Mouse (Mus musculus) CD4-positive helper T cell, adult 2 months (primary cell): ENCODE measurements around the gene Nit1.

ENCODE experiments used
- DNase-seq: peaks from one replicate; pipeline ENCODE4 v3.0.0-alpha.2; 2012; ENCODE audit warnings: low read depth, missing footprints, low spot score

Nit1 gene

DNA sequence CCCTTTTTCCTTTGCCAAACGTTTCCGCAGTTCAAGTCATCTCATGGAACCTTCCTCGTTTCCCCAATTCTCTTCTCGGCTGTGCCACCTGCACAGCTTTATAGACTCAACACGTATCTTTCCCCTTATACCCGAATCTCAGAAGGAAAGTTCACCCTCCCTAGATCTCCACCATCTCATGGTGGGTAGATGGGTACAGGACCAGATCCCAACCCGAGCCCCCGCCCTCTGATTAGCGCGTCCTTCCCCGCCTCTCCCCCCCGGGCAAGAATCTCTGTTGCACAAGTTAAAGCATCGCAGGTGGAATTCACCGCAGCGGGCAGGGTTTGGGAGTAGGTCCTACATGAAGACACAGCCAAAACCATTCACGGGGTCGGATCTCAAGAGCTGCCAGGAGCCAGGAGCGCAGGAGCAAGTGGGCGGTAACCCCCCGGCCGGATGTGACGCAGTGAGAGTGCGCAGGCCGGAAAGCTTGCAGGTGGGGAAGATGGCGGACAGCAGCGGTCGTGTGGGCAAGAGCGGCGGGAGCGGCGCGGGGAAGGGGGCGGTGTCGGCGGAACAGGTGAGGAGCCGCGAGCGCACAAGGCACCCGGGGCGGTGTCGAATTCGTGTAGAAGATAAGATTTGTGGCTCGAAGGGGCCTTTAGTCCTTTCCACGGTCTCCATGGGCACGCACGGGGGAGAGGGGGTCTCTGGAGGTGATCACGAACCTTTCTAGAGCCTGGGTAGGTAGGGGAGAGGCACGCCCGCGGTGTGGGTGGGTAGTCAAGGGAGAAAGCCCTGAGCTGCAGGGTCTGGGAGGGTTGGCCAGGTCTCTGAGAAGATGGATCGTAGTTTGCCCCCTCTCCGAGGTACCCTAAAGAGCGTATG is at the start of gene Nit1, which contains the start of gene Pfdn2:
Gene Nit1, minus strand, starts transcription at position 422 of the 870 bp plus-strand sequence.
Gene Pfdn2, plus strand, starts transcription at position 446 of the 870 bp plus-strand sequence.
- peak; percentile 92 for DNase-seq

DNA sequence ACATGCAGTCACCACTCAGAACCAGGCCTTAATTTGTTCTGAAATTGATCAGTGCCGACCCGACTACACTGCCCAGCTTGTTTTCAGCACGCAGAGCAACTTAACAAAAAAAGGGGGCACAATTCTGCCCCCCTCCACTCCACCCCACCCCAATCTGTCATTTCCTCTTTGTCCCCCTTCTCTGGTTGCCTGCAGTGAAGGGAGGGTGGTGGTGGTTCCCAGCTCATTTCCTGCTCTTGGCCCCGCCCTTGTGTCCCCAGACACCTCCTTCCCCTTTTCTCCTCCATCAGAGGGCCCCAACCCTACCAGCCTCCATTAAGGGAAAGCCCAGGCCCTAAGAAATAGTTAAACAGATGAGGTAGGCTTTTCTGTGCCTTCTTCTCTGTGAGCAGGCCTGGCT is 44.7 kb upstream of the Nit1 start:
- DNase-seq, result peak; percentile 90

DNA sequence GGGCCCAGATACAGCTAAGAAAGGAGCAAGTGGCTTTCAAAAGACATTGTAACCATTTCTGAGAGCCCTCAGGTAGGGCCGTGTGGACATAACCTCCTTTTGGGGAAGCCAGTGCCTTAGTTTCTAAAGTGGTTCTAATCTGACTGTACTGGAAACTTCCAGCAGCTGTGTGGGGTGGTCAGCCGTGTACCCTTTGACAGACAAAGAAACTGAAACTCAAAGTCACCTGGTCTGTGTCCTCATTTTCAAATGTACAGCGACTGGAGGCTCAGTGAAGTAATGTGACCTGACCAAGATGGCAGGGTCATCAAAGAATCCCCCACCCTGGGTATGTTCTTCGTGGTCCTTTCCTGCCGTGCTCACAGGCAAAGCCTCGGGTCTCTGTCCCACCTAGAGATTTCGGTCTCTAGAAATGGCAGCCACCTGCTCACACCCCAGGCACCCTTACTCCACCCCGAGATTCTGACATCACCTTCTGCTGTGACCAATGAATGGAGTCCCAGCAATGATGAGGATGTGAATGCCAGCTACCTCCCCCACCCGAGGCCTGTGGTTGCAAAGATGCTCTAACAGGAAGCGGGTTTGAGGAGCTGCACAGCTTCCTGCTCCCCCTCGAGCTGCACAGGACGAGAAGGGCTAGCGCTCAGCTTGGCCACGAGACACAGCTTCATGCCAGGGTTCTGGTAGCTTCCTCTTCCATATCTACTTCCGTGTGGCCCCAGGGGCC is 43.1 kb upstream of the Nit1 start, which contains the start of gene Arhgap30:
Gene Arhgap30, plus strand, starts transcription at position 579 of the 727 bp plus-strand sequence.
- peak; percentile 97 for DNase-seq

DNA sequence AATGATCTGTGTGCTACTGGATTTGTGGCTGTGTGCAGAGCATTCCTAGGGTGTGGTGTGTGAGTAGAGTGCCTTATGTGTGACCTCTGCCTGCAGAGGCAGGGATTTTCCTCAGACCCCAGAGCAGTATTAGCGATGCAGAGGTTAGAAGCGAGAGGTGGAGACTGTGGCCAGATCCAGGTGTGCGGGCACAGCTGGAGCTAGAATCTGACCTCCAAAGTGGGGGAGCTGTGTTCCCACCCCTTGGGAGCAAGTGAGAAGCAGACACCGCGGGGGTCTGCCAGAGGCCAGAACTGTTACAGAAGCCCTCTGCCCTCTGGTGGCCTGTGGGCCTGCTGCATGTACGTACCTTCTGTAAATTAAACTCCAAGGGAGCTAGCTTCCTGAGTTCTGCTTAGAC is 41.7 kb upstream of the Nit1 start:
- DNase-seq, result peak; percentile 51

DNA sequence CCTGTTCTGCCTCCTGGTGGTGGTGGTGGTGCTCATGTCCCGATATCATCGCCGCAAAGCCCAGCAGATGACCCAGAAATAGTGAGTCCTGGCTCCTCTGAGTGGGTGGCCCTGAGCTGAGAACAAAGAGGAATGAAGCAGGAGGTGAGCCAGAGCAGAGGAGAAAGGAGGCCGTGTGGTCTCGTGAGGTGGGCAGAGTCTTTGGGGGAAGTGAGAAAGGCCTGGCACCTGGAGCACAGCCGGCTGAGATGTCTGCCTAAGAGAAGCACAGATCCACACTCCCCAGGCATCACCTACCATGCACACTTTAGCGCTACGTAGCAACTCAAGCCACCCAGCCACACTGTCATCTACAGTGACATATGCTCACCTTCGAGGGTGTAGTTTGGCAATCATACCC is 39.7 kb upstream of the Nit1 start:
- DNase-seq, result no peak

DNA sequence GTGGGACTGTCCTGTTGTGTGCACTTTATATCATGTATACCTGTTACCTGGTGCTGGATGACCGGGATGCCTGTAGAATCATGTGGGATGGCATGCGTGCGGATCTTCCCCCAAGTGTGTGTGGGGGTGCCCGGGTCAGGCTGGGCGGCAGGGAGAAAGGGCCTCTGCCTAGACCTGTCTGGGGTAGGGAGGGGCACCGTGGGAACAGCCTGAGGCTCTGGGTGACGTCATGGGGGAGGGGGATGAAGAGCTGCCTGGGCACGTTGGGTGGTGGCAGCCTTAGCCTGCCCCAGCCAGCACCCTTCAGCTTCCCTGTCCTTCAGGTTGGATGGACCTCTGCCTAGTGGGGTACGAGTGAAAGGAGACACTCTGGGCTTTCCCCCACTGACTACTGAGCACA is 38.9 kb upstream of the Nit1 start:
- no peak for DNase-seq

DNA sequence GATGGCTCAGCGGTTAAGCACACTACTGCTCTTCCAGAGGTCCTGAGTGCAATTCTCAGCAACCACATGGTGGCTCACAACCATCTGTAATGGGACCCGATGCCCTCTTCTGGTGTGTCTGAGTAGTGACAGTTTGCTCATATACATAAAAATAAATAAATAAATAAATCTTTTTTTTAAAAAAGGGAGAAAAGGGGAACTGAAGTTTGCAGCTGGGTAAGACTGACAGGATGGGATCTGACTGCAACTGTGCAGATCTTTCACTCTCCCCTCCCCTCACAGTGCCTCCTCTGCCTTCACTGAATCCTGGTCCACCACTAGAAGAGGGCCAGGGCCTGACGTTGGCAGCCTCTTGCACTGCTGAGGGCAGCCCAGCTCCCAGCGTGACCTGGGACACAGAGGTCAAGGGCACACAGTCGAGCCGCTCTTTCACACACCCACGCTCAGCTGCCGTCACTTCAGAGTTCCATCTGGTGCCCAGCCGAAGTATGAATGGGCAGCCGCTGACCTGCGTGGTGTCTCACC is 36.7 kb upstream of the Nit1 start:
- DNase-seq, result no peak

DNA sequence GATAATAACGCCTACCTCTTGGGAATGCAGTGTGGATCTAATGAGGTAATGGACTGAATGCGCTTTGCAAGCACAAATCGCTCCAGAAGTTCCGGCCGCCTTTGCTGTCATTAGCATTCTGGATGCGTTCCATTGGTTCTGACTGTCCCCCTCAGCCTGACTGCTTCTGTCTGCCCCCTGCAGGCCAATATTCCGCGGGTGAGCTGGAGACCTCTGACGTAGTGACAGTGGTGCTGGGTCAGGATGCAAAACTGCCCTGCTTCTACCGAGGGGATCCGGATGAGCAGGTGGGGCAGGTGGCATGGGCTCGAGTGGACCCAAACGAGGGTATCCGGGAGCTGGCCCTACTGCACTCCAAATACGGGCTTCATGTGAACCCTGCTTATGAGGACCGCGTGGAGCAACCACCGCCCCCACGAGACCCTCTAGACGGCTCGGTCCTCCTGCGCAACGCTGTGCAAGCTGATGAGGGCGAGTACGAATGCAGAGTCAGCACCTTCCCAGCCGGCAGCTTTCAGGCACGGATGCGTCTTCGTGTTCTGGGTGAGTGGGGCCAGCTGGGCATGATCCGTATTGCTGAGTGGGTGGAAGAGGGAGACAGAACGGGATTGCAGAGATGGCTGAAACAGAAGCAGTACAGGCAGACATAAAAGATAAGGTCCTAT is 34.6 kb upstream of the Nit1 start:
- DNase-seq, result peak; percentile 73

DNA sequence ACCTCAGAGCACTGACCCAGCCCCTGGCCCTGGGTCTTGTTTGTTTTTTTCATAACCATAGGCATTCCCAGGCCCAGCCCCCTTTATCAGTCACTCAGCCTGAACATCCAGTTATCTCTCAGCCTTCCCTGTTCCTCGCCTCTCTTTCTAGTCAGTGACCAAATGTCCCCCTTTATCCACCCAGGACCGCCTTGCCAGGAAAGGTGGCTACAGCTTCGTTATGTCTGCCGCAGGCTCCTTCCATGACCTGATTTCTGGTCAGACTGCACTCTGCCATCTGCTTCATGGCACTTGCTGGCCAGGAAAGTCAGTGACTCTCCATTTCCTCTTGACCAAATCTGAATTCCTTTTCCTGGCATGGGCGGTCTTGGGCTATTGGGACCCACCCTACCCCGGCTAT is 32.9 kb upstream of the Nit1 start:
- DNase-seq, result no peak

DNA sequence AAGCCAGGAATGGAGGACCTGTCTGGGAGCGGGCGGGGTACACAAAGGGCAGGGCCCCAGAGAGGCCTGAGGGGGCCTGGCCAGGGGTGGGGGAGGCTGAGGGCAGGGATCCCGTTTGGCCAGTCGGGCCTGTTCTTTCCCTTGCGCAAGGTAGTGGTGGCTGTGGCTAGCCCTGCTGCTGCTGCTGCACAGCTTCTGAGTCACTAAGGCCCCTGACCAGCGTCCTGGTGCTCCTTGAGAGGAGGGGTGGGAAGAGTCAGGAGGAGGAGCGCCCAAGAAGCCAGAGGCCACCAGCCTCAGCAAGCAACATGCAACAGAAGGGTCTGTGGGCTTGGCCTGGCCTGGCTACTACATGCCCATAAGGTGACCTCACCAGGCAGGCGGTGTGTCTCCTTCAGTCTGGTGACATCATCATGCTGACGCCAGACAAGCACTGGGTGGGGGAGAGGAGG is 30.2 kb upstream of the Nit1 start:
- no peak for DNase-seq

DNA sequence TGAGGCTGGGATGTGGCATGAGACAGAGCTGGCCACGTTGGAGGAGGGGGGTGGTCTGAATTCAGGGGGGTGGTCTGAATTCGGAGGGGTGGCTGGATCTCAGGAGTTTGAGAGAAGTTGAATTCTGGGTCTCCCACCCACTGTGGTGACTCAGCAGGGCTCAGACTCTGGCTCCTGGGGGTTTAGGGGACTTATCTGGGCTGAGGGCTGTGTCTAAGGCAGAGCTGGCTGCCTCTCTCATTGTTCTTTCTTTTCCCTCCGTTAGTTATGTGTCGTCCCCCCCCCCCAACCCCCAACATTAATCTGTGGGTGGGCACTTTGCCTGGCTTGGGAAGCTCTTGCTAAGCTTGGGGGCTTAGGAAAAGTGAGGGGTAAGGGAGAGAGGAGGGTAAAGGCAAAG is 28.5 kb upstream of the Nit1 start:
- no peak for DNase-seq

DNA sequence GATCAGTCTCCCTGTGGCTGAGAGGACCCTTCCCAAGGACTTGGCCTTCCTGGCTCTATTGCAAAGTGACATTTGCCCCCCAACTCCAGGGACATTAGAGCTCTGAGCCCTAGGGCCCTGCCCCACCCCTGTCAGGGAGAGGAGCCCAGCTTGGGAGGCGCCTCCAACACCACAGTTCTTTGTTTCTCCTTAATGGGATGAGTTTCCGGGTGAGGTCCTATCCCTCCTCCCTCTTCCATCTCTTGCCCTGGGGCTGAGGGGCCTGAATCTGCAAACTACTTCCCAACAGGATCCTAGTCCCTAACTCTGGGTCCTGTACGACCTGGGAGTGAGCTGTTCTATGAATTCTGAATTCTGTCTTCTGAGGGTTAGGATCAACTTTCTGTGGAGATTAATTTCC is 27.4 kb upstream of the Nit1 start:
- DNase-seq, result no peak

DNA sequence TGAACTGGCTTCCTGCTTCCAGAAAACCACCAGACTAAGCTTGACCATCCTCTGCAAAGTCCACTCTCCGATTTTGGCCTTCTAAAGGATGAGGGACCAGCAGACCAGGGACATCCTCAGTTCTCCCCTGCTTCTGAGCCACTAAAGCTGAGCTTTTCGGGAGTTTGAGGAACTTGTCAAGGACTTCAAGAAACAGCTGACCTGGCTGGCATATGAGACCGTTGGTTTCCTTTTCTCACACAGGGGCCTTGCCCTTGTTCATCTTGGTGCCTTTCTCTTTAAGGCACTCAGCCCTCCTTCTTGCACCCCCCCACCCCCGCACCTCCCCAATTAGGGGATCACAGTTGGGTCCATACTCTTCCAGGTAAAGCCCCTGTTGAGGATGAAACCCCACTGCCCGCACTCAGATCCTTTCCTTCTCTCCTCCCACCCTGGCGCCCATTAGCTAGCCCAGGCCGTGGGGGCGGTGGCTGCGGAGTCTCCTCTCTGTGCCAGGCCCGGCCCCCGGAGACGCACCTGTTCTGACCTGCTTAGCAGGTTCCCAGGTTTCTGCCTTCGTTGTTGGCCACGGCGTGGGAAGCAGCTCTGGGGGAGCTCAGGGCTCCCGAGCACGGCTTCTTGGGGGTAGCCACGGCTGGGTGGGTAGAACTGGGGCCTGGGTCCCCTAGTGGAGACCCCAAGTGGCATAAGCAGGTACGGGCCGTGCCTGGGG is 24.6 kb upstream of the Nit1 start, which contains the start of gene Nectin4:
Gene Nectin4, plus strand, starts transcription at position 255 of the 712 bp plus-strand sequence.
- DNase-seq, result no peak

DNA sequence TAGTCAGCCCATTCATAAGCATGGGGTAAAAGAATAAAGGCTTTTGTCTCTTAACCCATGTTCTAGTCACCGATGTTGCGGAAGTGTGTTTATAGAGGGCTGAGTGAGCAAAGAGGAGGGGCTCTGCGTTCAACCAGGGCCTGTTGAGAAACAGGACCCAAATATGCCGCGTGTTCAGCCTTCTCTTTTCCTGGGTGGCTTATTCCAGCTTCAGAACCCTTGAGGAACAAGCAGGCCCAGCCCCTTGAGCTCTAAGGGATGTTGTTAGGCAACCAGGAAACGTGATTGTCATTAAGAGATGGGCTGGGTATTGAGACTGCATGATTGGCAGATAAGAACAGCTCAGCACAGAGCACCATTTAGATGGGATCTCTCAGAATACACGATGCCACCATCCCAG is 20.5 kb upstream of the Nit1 start:
- DNase-seq, result no peak

DNA sequence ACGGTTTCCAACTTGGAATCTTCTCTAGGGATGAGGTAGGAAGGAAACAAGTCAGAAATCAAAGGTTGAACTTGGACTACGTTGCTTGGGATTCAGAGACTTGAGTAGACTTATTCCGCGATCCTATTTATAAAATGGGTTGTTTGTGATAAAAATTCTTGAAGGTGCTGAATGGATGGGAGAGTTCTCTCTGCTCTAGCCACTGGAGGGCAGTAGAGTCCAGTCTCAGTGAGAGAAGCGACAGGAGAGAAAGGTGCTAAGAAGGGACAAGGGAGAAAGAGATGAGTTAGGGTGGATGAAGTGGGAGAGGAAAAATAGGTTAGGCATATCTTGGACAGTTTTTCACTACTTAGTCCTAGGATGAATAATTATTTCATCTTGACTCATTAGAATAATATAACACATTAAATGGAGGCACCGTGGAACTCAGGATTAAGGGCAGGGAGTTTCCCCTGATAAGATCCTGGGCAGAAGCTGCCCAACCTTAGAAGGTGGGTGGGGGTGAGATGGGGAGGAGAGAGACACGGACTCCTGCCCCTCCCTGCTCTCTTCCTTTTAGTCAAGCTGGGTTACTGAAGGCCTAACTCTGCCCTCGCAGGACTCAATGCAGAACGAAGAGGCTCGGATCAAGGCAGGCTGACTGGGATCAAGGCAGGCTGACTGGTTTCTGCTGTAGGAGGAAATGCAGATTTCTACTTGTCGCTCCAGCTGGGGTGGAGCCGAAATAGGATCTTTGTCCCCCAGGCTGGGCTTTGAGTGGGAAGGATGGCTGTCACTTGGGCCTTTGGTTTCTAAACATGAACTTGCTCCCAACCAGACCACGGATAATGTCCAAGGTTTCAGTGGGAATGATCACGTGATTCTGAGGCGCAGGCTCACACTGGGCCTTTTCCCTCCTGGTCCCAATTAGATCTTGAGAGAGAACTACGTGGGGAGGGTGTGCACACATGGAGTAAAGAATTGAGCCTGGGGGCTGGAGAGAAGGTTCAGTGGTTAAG is 16.0 kb upstream of the Nit1 start:
- DNase-seq, result peak; percentile 83

DNA sequence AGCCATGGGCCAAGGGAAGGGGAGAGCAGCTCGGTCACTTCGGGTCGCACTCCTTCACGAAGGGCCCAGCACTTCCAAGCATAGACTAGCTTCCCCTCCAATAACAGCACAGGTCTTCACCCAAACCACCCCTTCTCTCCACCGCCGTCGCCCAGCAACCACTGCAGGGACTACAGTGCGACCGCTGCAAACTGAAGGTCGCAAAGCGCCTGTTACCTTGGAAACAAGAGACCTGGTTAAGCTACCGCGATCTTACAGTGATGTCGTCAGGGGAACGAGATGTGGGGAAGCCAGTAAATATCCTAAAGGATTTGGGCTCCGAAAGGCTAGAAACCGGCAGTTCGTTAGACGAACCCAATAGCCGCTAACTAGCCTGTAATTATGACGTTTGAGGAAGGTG is 15.2 kb upstream of the Nit1 start, which contains the start of gene Klhdc9:
Gene Klhdc9, minus strand, starts transcription at position 143 of the 400 bp plus-strand sequence.
- peak; percentile 91 for DNase-seq

DNA sequence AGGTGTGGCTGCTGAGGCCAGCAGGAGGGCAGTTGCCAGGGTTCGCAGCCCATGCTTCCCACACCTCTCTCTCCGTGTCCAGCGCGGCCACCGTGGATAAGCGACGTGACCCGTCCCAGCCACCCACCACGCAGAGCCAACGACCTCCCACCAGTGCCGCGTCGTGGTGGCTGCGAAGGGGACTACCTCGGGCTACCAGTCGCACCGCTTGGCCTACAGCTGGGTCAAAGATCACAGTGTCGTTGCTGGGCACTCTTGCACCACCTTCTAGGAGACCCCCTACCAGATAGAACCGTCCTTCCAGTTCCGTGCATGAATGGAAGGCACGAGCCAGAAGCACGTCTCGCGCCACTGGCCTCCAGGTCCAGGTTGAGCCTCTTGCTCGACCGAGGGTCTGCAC is 14.8 kb upstream of the Nit1 start:
- no peak for DNase-seq

DNA sequence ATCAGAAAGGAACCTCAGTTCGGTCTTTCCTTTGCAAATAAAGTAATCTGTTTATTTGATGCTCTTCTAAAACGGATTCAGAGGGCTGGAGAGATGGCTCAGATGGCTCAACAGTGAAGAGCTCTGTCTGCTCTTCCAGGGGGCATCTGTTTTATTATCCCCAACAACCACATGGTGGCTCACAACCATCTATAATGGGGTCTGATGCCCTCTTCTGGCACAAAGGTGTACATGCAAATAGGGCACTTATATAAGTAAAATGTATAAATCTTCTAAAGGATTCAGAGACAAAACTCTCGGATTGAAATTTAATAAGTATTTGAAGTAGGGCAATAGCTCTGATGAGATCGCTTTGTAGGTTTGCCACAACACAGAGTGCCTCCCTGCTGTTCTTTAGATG is 13.0 kb upstream of the Nit1 start:
- peak; percentile 79 for DNase-seq

DNA sequence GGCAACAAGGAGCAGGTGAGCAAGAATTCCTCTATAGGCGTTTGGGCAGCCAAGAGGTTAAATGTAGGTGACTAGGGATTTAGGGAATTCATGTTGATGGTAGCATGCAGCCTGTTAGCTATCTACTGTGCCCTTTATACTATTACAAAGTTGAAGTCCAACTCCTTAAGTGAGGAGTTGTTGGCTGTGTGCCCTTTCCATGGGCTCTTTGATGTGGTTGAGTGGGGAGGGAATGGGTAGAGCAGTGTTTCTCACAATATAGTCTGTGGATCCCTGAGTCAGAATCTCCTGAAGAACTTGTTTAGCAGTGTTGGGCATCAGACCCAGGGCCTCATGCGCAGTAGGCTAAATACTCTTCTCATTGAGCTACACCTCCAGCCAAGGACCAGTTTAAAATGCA is 11.4 kb upstream of the Nit1 start:
- DNase-seq, result no peak
